Mouse (Mus musculus): Measurements from ENCODE around the gene Nav2. TPM values are rescaled to one million over a fixed set of nuclear protein-coding genes. Genes with fewer than 3 reads are reported as not detected.

The Nav2 gene
- total and polyA plus RNA-seq, 3 experiments, result under 0.01 TPM; not detected in 2

DNA sequence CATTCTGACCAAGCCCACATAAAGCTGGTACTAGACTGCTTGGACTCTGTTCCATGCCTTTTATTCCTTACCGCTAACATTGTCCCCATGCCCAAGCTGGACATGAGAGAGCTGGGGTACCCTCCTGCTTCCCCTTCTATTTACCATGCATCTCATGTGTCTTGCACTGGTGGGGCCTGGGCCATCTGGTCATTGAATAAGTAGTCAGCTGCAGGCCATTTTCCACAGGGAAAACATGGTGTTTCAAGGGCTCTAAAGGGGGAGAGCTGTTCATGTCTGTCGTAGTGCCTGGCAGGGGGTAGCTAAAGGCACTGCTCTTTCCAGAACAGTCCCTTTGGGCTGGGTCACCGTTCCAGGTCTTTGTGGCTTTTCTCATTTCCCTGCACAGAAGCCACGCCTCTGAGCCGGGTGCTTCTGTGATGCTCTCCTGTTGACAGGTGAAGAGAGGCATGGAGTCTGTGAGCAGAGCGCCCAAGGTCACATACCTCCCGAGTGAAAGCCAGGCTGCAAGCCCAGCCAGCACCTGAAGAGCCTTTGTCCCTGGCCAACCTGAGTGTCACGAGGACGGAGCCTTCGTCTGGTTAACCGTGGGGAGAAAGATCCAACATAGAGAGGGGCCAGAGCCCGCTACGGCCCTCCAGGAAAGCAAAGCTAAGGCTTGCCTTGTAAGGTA, 348.9 kb downstream of the Nav2 start:
- TF ChIP-seq ZMIZ1 (IDR thresholded peaks at IDR 0.05; ENCODE audit: low read depth, low read length) (no peak), MAX (IDR thresholded peaks at IDR 0.05; ENCODE audit: low read length) (no peak), ZKSCAN1 (IDR thresholded peaks at IDR 0.05; ENCODE audit: borderline replicate concordance, low read depth, low read length) (no peak), SMC3 (IDR thresholded peaks at IDR 0.05; ENCODE audit: low read depth, low read length) (no peak)
- peaks cover 61% of the 10 kb centered on the region for H3K27me3 ChIP-seq (replicated peaks)
- no peak overlapping the region for H3K4me3 ChIP-seq (replicated peaks in 1 of 3; ENCODE audit: low read depth in 2 of 3, low read length in 2 of 3, poor library complexity in 1 of 3)
- H3K4me1 ChIP-seq (ENCODE audit: control insufficient read depth in 1 of 2, insufficient read depth in 2 of 2), result no peaks in the 10 kb centered on the region
- H3K27ac ChIP-seq (ENCODE audit: insufficient read depth, low read depth), result no peak overlapping the region
- in situ Hi-C loops (cut with MboI; ENCODE audit: low pct_ligation_motif_present, low pct_unique_long_range_greater_than_20kb, low sequenced_read_pairs), result loop anchor here (25.0 kb wide), 1 partner anchor 495 kb away; no protein-coding TSS in a partner anchor
- H3K79me2 ChIP-seq (replicated peaks; ENCODE audit: control insufficient read depth, extremely low read depth, insufficient read depth, poor library complexity, severe bottlenecking), result no peaks in the 10 kb centered on the region
- no peaks in the 10 kb centered on the region for H3K9me3 ChIP-seq (replicated peaks; ENCODE audit: low read length)
- no peak overlapping the region for H3K9ac ChIP-seq (ENCODE audit: insufficient read depth, low read depth)
- H3K4me2 ChIP-seq (ENCODE audit: insufficient read depth, low read depth, poor library complexity, severe bottlenecking), result no peak overlapping the region
- dilution Hi-C loops (cut with MboI; ENCODE audit: extremely low pct_ligation_motif_present, extremely low pct_unique_long_range_greater_than_20kb, low sequenced_read_pairs), result no loop called here
- no peak for DNase-seq (ENCODE audit: extremely low read depth)
- H3K36me3 ChIP-seq (replicated peaks in 1 of 2; ENCODE audit: control insufficient read depth in 1 of 2, insufficient read depth in 1 of 2, low read length in 1 of 2), result no peaks in the 10 kb centered on the region

DNA sequence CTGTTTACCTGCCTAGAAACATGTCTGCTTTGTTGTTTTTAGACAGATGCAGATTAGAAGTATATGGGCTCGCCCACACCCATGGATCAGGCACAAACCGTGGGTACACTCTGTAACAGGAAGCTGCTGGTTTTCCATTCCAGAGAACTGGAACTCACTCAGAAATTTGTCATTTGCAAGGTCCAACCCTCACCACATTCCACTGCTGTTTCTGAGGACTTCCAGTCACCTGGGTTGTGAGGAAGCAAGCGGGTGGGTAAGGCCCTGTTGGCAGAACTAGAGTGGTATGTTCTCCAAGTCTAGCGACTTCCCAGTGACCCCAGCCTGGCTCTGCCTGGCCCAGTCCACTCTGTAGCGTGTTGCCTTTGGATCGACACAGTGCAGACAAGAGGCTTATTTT, 349.6 kb downstream of the Nav2 start:
- dilution Hi-C loops (cut with MboI; ENCODE audit: extremely low pct_ligation_motif_present, extremely low pct_unique_long_range_greater_than_20kb, low sequenced_read_pairs), result no loop called here

DNA sequence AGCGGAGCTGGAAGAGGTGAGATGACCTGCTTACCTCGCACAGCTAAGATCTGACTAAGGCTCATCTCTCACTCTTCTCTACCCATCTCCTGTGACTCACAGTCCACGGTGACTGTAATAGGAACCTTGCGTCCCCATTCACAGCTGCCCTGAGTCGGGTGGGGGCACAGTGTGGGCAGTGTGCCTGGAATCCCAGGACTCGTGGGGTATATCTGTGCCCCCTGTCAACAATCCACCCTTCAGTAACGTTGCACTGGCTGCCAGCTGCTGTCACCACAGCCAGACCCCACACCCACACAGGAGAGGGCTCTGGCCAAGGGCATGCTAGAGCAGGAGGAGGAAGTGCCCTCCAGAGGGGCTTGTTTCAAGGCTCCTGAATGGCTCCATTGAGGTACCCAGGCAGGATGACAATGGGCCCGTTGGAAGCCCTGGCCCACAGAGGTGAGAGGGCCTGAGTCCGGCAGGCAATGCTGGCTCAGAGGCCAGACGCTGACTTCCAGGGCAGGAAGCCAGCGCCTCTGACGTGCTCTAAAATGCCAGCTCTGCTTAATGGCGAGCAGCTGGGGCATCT, 353.5 kb downstream of the Nav2 start:
- DNase-seq (ENCODE audit: extremely low read depth), result no peak
- Histone ChIP-seq H3K9ac (ENCODE audit: insufficient read depth, low read depth) (no peak overlapping the region), H3K4me2 (ENCODE audit: insufficient read depth, low read depth, poor library complexity, severe bottlenecking) (no peak overlapping the region), H3K27me3 (replicated peaks) (peaks cover 81% of the 10 kb centered on the region), H3K4me1 (ENCODE audit: control insufficient read depth in 1 of 2, insufficient read depth in 2 of 2) (no peaks in the 10 kb centered on the region), H3K9me3 (replicated peaks; ENCODE audit: low read length) (no peaks in the 10 kb centered on the region), H3K36me3 (replicated peaks in 1 of 2; ENCODE audit: control insufficient read depth in 1 of 2, insufficient read depth in 1 of 2, low read length in 1 of 2) (no peaks in the 10 kb centered on the region), H3K79me2 (replicated peaks; ENCODE audit: control insufficient read depth, extremely low read depth, insufficient read depth, poor library complexity, severe bottlenecking) (no peaks in the 10 kb centered on the region), H3K4me3 (replicated peaks in 1 of 3; ENCODE audit: low read depth in 2 of 3, low read length in 2 of 3, poor library complexity in 1 of 3) (no peak overlapping the region), H3K27ac (ENCODE audit: insufficient read depth, low read depth) (no peak overlapping the region)
- in situ Hi-C loops (cut with MboI; ENCODE audit: low pct_ligation_motif_present, low pct_unique_long_range_greater_than_20kb, low sequenced_read_pairs), result loop anchor here (25.0 kb wide), 1 partner anchor 500 kb away; no protein-coding TSS in a partner anchor
- no peak for TF ChIP-seq HCFC1 (IDR thresholded peaks at IDR 0.05; ENCODE audit: low read depth, low read length)
- no peak for TF ChIP-seq RCOR1 (conservative IDR thresholded peaks at IDR 0.05; ENCODE audit: low read depth, low read length)
- TF ChIP-seq MYC (IDR thresholded peaks at IDR 0.05; ENCODE audit: low read depth, low read length), result no peak
- TF ChIP-seq JUN (IDR thresholded peaks at IDR 0.05; ENCODE audit: insufficient read depth, low read depth, low read length), result no peak
- no peak for TF ChIP-seq RAD21 (IDR thresholded peaks at IDR 0.05; ENCODE audit: low read depth, low read length)
- TF ChIP-seq JUND (conservative IDR thresholded peaks at IDR 0.05; ENCODE audit: low read depth, low read length), result no peak
- TF ChIP-seq MEF2A (IDR thresholded peaks at IDR 0.05; ENCODE audit: borderline replicate concordance, low read depth, low read length), result no peak
- no peak for TF ChIP-seq ELF1 (IDR thresholded peaks at IDR 0.05; ENCODE audit: low read depth, low read length)
- TF ChIP-seq ZMIZ1 (IDR thresholded peaks at IDR 0.05; ENCODE audit: low read depth, low read length), result no peak
- TF ChIP-seq GABPA (IDR thresholded peaks at IDR 0.05; ENCODE audit: insufficient replicate concordance, low read depth, low read length), result no peak
- TF ChIP-seq MAZ (IDR thresholded peaks at IDR 0.05; ENCODE audit: low read depth, low read length), result no peak
- TF ChIP-seq ZC3H11A (IDR thresholded peaks at IDR 0.05; ENCODE audit: low read depth, low read length), result no peak
- no peak for TF ChIP-seq ETS1 (conservative IDR thresholded peaks at IDR 0.05; ENCODE audit: low read depth, low read length)
- no peak for TF ChIP-seq ZKSCAN1 (IDR thresholded peaks at IDR 0.05; ENCODE audit: borderline replicate concordance, low read depth, low read length)
- no peak for TF ChIP-seq SIN3A (IDR thresholded peaks at IDR 0.05; ENCODE audit: low read length)
- dilution Hi-C loops (cut with MboI; ENCODE audit: extremely low pct_ligation_motif_present, extremely low pct_unique_long_range_greater_than_20kb, low sequenced_read_pairs), result no loop called here

More for the DNA sequence above, 349.6 kb downstream of the Nav2 start:
- Histone ChIP-seq H3K27ac (ENCODE audit: insufficient read depth, low read depth) (no peak overlapping the region), H3K9me3 (replicated peaks; ENCODE audit: low read length) (no peaks in the 10 kb centered on the region), H3K36me3 (replicated peaks in 1 of 2; ENCODE audit: control insufficient read depth in 1 of 2, insufficient read depth in 1 of 2, low read length in 1 of 2) (no peaks in the 10 kb centered on the region), H3K4me1 (ENCODE audit: control insufficient read depth in 1 of 2, insufficient read depth in 2 of 2) (no peaks in the 10 kb centered on the region), H3K79me2 (replicated peaks; ENCODE audit: control insufficient read depth, extremely low read depth, insufficient read depth, poor library complexity, severe bottlenecking) (no peaks in the 10 kb centered on the region), H3K4me3 (replicated peaks in 1 of 3; ENCODE audit: low read depth in 2 of 3, low read length in 2 of 3, poor library complexity in 1 of 3) (no peak overlapping the region), H3K9ac (ENCODE audit: insufficient read depth, low read depth) (no peak overlapping the region), H3K27me3 (replicated peaks) (peaks cover 60% of the 10 kb centered on the region), H3K4me2 (ENCODE audit: insufficient read depth, low read depth, poor library complexity, severe bottlenecking) (no peak overlapping the region)
- no peak for DNase-seq (ENCODE audit: extremely low read depth)
- TF ChIP-seq PAX5 (IDR thresholded peaks at IDR 0.05; ENCODE audit: low read length), result no peak
- TF ChIP-seq MYC (IDR thresholded peaks at IDR 0.05; ENCODE audit: low read depth, low read length), result no peak
- no peak for TF ChIP-seq ELF1 (IDR thresholded peaks at IDR 0.05; ENCODE audit: low read depth, low read length)
- no peak for TF ChIP-seq TBP (conservative IDR thresholded peaks at IDR 0.05; ENCODE audit: low read depth, low read length)
- TF ChIP-seq ZMIZ1 (IDR thresholded peaks at IDR 0.05; ENCODE audit: low read depth, low read length), result no peak
- no peak for TF ChIP-seq CHD2 (IDR thresholded peaks at IDR 0.05; ENCODE audit: low read length)
- no peak for TF ChIP-seq E2F4 (IDR thresholded peaks at IDR 0.05; ENCODE audit: insufficient replicate concordance, low read depth, low read length)
- no peak for TF ChIP-seq POLR2AphosphoS2 (IDR thresholded peaks at IDR 0.05; ENCODE audit: low read depth, low read length)
- TF ChIP-seq MXI1 (IDR thresholded peaks at IDR 0.05; ENCODE audit: low read depth, low read length), result no peak
- TF ChIP-seq SMC3 (IDR thresholded peaks at IDR 0.05; ENCODE audit: low read depth, low read length), result no peak
- no peak for TF ChIP-seq NRF1 (IDR thresholded peaks at IDR 0.05; ENCODE audit: low read depth, low read length)
- TF ChIP-seq HCFC1 (IDR thresholded peaks at IDR 0.05; ENCODE audit: low read depth, low read length), result no peak
- no peak for TF ChIP-seq JUN (IDR thresholded peaks at IDR 0.05; ENCODE audit: insufficient read depth, low read depth, low read length)
- in situ Hi-C loops (cut with MboI; ENCODE audit: low pct_ligation_motif_present, low pct_unique_long_range_greater_than_20kb, low sequenced_read_pairs), result loop anchor here (25.0 kb wide), 1 partner anchor 496 kb away; no protein-coding TSS in a partner anchor
